Mouse (Mus musculus): Measurements from ENCODE around the gene Cdkn2b.

The Cdkn2b gene

GRCm38 (mm10) chr4:89310491-89311254 is at the start of gene Cdkn2b:
Cdkn2b (minus strand) TSS chr4:89311039.
- DNase-seq (ENCODE audit: low spot score): no peak

DNA sequence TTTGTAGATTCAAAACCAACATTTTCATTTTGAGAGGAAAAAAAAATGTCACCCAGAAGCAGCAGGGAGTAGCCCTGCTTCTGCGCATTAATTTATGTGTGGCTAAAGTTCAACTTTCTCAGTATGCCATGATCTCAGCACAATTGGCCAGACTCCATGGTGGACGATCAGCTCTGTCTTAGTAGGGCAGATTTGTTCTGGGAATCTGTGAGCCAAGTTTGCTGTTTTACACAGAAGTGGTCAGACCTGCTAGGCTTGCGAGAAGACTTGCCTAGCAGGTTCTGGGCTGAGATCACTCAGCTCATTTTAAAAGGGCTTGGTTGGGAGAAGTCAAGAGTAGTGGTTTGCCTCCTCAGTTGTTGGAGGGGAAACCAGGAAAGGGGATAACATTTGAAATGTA is 49.5 kb upstream of the Cdkn2b start:
- DNase-seq (ENCODE audit: low spot score): no peak

GRCm38 (mm10) chr4:89359506-89359905 is 48.7 kb upstream of the Cdkn2b start:
- DNase-seq (ENCODE audit: low spot score): no peak

GRCm38 (mm10) chr4:89353935-89354334 is 43.1 kb upstream of the Cdkn2b start:
- DNase-seq (ENCODE audit: low spot score): no peak

- no peak for DNase-seq (ENCODE audit: low spot score)
Measured at GRCm38 (mm10) chr4:89353071-89353582, 42.3 kb upstream of the Cdkn2b start.

GRCm38 (mm10) chr4:89351474-89351873 is 40.6 kb upstream of the Cdkn2b start:
- DNase-seq (ENCODE audit: low spot score): peak; percentile 20

DNA sequence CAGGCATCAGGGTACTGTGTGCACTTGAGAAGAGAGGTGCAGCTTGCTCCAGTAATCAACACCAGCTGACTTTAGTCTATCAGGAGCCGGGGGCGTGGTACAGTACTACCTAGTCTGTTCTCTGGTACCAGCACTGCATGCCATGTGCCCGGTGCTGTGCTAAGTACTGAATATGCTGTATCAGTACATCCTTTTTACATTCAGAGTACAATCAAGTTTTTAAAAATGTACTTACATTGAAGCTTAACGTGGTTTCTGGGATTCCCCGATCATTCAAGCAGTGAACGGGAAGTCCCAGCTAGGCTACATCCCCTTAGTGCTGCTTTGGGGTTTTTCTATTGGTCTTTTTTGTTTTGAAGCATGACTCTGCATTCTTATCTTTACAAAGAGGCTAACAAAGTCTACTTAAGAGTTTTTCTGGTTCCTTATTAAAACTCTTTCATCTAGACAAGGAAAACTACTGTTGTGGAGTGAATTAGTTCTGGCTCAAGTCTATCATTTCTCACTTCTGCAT is 40.2 kb upstream of the Cdkn2b start:
- no peak for DNase-seq (ENCODE audit: low spot score)

DNA sequence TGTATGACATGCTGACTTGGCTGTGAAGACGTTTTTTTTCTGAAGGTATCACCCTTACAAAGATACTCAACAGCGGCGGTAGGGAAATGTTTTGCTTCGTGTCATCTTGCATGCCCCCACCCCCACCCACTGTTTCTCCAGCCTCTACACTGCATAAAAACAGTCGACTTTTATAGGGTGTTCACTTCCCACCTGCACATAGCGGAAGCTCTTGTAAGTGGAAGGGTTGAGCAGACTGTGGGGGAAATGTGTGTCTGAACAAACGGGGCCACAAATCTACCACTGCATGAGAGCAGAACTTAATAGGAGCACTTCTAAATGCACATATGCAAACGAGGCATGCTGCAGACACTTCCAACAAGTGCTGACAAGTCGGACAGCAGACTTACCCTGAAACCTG is 39.6 kb upstream of the Cdkn2b start:
- DNase-seq (ENCODE audit: low spot score): no peak

DNA sequence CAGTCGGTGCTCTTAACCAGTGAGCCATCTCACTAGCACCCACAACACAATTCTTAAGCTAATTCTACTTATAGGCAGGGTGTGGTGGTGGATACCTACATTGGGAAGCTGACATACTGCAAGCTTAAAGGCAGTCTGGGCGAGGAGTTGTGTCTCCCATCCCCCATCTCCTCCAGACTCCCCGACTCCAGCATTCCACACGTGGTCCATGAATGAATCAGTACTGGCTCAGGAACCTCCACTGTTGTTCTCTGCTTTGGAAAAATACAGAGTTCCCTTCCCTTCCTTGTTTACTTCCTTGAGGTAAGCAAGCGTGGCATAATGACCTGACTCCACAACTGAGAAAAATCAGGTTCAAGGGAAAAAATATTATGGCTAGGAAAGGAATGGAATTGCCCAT is 38.0 kb upstream of the Cdkn2b start:
- DNase-seq (ENCODE audit: low spot score): no peak

DNA sequence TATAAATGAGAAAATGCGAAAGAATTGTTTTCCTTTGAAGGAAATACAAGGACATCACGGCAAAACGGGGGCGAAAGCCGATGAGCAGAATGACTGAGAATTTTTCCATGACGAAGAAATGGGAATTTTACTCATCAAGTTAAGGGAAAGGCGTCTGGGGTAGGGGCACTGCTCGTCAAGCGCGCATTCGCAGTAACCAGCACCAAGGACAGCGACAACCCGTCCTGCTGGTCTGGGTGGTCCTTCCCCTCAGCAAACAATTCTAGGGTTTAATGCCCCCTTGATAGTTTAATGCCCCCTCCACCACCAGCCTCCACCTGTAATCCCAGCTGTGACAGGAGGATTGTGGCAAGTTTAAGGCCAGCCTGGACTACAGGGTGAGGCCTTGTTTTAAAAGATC is 2.6 kb upstream of the Cdkn2b start:
- DNase-seq (ENCODE audit: low spot score): no peak

- DNase-seq (ENCODE audit: low spot score): no peak
Measured at GRCm38 (mm10) chr4:89309996-89310395, 843 bp downstream of the Cdkn2b start.

DNA sequence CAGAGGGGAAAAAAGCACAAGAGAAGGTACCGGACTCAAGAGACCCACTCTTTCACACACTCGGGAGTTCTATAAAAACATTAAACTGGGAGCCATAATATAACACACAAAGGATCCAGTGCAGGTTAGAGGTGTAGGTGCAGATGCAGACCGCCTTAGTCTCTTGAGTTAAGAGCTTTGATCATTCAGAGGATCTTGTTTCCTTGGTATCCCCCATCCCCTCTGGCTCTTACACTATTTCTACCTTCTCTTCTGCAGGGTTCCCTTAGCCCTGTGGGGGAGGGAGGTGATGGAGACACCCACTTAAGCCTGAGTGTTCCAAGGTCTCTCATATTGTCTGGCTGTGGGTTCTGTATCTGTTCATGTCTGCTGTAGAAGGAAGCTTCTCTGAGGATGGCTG is 2.8 kb downstream of the Cdkn2b start:
- DNase-seq (ENCODE audit: low spot score): no peak

GRCm38 (mm10) chr4:89306798-89307365 is 4.0 kb downstream of the Cdkn2b start:
- no peak for DNase-seq (ENCODE audit: low spot score)

- no peak for DNase-seq (ENCODE audit: low spot score)
Measured at GRCm38 (mm10) chr4:89305691-89306090, 5.1 kb downstream of the Cdkn2b start.

- no peak for DNase-seq (ENCODE audit: low spot score)
Measured at GRCm38 (mm10) chr4:89303281-89303995, 7.4 kb downstream of the Cdkn2b start.

GRCm38 (mm10) chr4:89302129-89302528 is 8.7 kb downstream of the Cdkn2b start:
- no peak for DNase-seq (ENCODE audit: low spot score)

DNA sequence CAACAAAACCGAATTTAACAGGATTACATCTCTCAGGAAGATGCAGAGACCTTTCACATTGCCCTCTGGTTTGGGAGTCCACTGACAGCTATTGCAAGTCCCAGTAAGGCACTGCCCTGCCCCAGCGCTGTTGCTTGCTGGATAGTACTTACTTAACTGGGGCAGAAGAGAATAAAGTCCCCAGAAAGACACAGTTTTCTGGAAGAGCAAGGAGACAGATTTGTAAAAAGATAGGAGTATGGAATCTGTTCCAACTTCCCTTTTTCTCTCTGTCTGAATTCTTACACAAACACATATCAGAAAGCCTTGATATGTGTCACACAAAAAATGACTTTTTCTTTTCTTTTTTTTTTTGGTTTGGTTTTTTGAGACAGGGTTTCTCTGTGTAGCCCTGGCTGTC is 11.1 kb downstream of the Cdkn2b start:
- no peak for DNase-seq (ENCODE audit: low spot score)

- DNase-seq (ENCODE audit: low spot score): peak; percentile 32
Measured at GRCm38 (mm10) chr4:89295441-89296220, 15.2 kb downstream of the Cdkn2b start.

DNA sequence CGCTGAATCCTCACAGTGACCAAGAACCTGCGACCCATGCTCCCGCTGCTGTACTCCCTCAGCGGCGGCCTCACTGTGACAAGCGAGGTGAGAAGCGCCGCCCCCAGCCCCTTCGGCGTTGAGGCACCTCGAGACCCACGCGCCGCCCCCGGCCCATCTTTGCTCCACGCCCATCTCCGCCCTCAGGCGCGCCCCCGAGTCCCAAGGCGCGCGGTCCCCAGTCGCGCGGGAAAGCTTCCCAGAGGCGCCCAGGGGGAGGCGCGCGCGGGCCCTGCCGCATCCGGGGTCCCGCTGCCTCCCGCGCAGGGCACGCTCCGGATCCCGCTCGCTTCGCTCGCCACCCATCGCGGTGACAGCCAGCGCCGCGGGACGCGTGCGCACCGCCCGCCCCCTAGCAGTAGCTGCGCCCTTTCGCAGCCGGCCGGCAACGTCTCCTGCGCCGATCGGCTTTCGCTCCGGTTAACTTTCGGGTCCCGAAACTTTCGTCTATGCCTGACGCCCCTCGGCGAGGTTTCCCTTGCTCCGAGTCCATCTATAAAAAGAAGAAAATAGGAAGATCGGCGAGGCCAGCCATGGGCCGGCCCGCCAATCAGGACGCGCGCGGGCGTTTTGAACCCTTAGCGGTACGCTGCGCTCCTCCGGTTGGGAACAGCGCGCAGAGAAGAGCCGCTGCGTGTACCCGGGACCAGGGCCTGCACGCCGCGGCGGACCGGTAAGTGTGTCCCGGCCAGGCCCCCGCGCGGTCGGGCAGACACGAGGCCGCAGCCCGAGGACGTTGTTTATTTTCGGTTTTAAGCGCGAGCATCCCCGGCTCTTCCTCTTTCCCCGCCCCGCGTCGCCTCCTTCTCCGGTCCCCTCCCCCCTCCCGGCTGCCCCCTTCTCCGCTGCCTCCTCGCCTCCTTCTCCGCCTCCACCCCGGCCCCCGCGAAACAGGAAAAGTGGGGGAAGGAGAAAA is 16.1 kb downstream of the Cdkn2b start, which contains the start of gene Cdkn2a:
TSS of gene Cdkn2a (minus strand) at position 168 of the 955 bp plus-strand sequence.
- peak; percentile 92 for DNase-seq (ENCODE audit: low spot score)

GRCm38 (mm10) chr4:89294091-89294485 is 16.8 kb downstream of the Cdkn2b start:
- no peak for DNase-seq (ENCODE audit: low spot score)

DNA sequence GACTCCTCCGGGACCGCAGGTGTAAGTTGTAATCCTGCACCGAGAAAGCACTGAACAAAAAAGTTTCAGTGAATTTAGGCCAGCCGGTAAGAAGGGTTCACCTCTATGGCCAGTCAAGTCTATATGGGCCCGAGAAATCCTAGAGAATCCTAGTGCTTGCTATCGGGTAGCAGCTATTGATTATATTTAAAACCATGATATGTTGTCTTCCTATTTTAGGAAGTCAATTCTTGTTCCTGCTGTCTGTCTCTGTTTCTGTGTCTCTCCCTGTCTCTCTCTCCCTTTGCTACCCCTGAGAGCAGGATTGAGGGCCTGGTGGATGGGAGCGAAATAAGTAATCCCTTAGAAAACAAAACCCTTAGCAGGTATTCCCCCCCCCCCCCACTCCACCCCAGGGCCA is 17.3 kb downstream of the Cdkn2b start:
- DNase-seq (ENCODE audit: low spot score): no peak

Measured in MN1 (cell line).